Comparison of ENCODE assay signal across 22 mouse cellular contexts in genomic region chr5:96498083-96498482, GRCm38 (mm10).
"Had no signal": no experiment of that assay in that cellular context is flagged by ENCODE, and none has a peak within 500 bp of the region (broad histone marks: within the 10 kb centered on the region; RNA-seq: fewer than 3 reads in every experiment).

No protein-coding gene starts in this region.

- H3K27ac ChIP-seq: hindbrain, embryonic 15.5 days; kidney, postnatal 0 days; layer of hippocampus, adult 2 months; limb, embryonic 10.5 days; limb, embryonic 13.5 days; liver, embryonic 13.5 days; lung, embryonic 15.5 days; midbrain, embryonic 10.5 days; midbrain, embryonic 13.5 days; neural tube, embryonic 13.5 days; stomach, embryonic 15.5 days had no signal

- ATAC-seq: midbrain, embryonic 13.5 days; midbrain, embryonic 16.5 days had no signal

- H3K4me2 ChIP-seq: hindbrain, embryonic 15.5 days; limb, embryonic 13.5 days; liver, embryonic 13.5 days; lung, embryonic 15.5 days; midbrain, embryonic 13.5 days; neural tube, embryonic 13.5 days; stomach, embryonic 15.5 days had no signal

- H3K4me3 ChIP-seq: hindbrain, embryonic 15.5 days; layer of hippocampus, adult 2 months; limb, embryonic 10.5 days; limb, embryonic 13.5 days; liver, embryonic 13.5 days; lung, embryonic 15.5 days; megakaryocyte, embryonic 14.5 days; midbrain, embryonic 10.5 days; midbrain, embryonic 13.5 days; myocyte; neural tube, embryonic 13.5 days; stomach, embryonic 15.5 days had no signal

- H3K27me3 ChIP-seq: hindbrain, embryonic 15.5 days; limb, embryonic 13.5 days; liver, embryonic 13.5 days; lung, embryonic 15.5 days; megakaryocyte, embryonic 14.5 days; midbrain, embryonic 13.5 days; neural tube, embryonic 13.5 days; stomach, embryonic 15.5 days had no signal

- H3K9me3 ChIP-seq: hindbrain, embryonic 15.5 days; limb, embryonic 10.5 days; limb, embryonic 13.5 days; liver, embryonic 13.5 days; lung, embryonic 15.5 days; megakaryocyte, embryonic 14.5 days; midbrain, embryonic 10.5 days; midbrain, embryonic 13.5 days; neural tube, embryonic 13.5 days; stomach, embryonic 15.5 days had no signal

- H3K36me3 ChIP-seq: hindbrain, embryonic 15.5 days; limb, embryonic 10.5 days; limb, embryonic 13.5 days; liver, embryonic 13.5 days; lung, embryonic 15.5 days; midbrain, embryonic 10.5 days; midbrain, embryonic 13.5 days; neural tube, embryonic 13.5 days; stomach, embryonic 15.5 days had no signal

- H3K9ac ChIP-seq: hindbrain, embryonic 15.5 days; limb, embryonic 13.5 days; liver, embryonic 13.5 days; lung, embryonic 15.5 days; midbrain, embryonic 13.5 days; neural tube, embryonic 13.5 days; stomach, embryonic 15.5 days had no signal

- DNase-seq: layer of hippocampus, adult 9-11 months; liver, embryonic 13.5 days; lung, adult 18-20 months; lung, postnatal 10 days; lung, postnatal 36 days; retina, postnatal 1 day; right cerebral cortex, postnatal 25 days; spleen, adult 18-20 months; thymus, postnatal 25 days had no signal

- H3K4me1 ChIP-seq: hindbrain, embryonic 15.5 days; limb, embryonic 10.5 days; limb, embryonic 13.5 days; liver, embryonic 13.5 days; lung, embryonic 15.5 days; megakaryocyte, embryonic 14.5 days; midbrain, embryonic 13.5 days; neural tube, embryonic 13.5 days; stomach, embryonic 15.5 days had no signal
